Mouse (Mus musculus) liver, adult 2 months (tissue): Measurements from ENCODE around the gene Colca2.

Experiments
- CTCF ChIP-seq: fragments of 200-500 bp; IDR thresholded peaks from 2 replicates; pipeline ENCODE4 v1.5.1; 2011; ENCODE audit warnings: low read depth, low read length, control low read depth
- POLR2A ChIP-seq: fragments of 200-500 bp; IDR thresholded peaks from 2 replicates; pipeline ENCODE4 v1.6.1; 2011; ENCODE audit warnings: low read length, control low read depth; ENCODE audit not compliant: insufficient read depth; ENCODE audit errors: extremely low read depth

- TF ChIP-seq POLR2A (no peak), CTCF (no peak)
Observed at GRCm38 (mm10) chr9:51274678-51275077, 3.7 kb downstream of the Colca2 start.
